Mouse (Mus musculus) myocyte (in vitro differentiated cells): ENCODE data around the gene Cabp2.

Experiments used
- CEBPB ChIP-seq: IDR thresholded peaks from 2 replicates; pipeline ENCODE4 v1.6.1; 2011; ENCODE audit warnings: mild to moderate bottlenecking, moderate library complexity; ENCODE audit not compliant: poor library complexity, insufficient read depth, severe bottlenecking
- E2F4 ChIP-seq: IDR thresholded peaks from one replicate; pipeline ENCODE4 v1.6.1; 2011; ENCODE audit warnings: mild to moderate bottlenecking, control low read depth, moderate library complexity; ENCODE audit not compliant: insufficient read depth
- MYOG ChIP-seq, 3 experiments: IDR thresholded peaks; one replicate each; pipeline ENCODE4 v1.6.1; 2011; ENCODE audit warnings: control low read depth in 2 of 3, low read depth in 2 of 3, mild to moderate bottlenecking in 2 of 3; ENCODE audit not compliant: insufficient read length in 2 of 3, control insufficient read depth in 1 of 3, insufficient read depth in 1 of 3
- POLR2A ChIP-seq: IDR thresholded peaks from one replicate; pipeline ENCODE4 v1.6.1; 2011; ENCODE audit warnings: low read depth, mild to moderate bottlenecking, control low read depth, moderate library complexity; ENCODE audit not compliant: insufficient read length
- POLR2AphosphoS2 ChIP-seq: IDR thresholded peaks from one replicate; pipeline ENCODE4 v1.6.1; 2011; ENCODE audit warnings: low read depth, control low read depth; ENCODE audit not compliant: insufficient read length
- SRF ChIP-seq: IDR thresholded peaks from one replicate; pipeline ENCODE4 v1.6.1; 2011; ENCODE audit warnings: low read depth; ENCODE audit not compliant: control insufficient read depth, insufficient read length
- TCF3 ChIP-seq: IDR thresholded peaks from one replicate; pipeline ENCODE4 v1.6.1; 2011; ENCODE audit warnings: low read depth, control low read depth; ENCODE audit not compliant: insufficient read length
- USF1 ChIP-seq: IDR thresholded peaks from one replicate; pipeline ENCODE4 v1.6.1; 2011; ENCODE audit warnings: low read depth, mild to moderate bottlenecking, control low read depth, moderate library complexity

GRCm38 (mm10) chr19:4036327-4037045 is 44.9 kb upstream of the Cabp2 start:
- no peak for TF ChIP-seq POLR2A
- TF ChIP-seq USF1 = no peak
- TF ChIP-seq POLR2AphosphoS2 = no peak
- TF ChIP-seq TCF3 = no peak
- TF ChIP-seq E2F4 = no peak
- TF ChIP-seq SRF = no peak
- no peak for TF ChIP-seq MYOG (IDR thresholded peaks at IDR 0.05; ENCODE audit: control insufficient read depth in 1 of 3, insufficient read depth in 1 of 3, insufficient read length in 2 of 3, low read depth in 2 of 3)
- no peak for TF ChIP-seq CEBPB
